Mouse (Mus musculus) forebrain, embryonic 12.5 days (tissue): ENCODE results near the gene Tmem107. TPM values are rescaled to one million over a fixed set of nuclear protein-coding genes. Genes with fewer than 3 reads are reported as not detected.

Experiments used
- ATAC-seq: fragments of 200-750 bp; cut with Nextera tagmentation; 2 replicates; pipeline ENCODE4 v1.8.0; 2017; ENCODE audit warnings: moderate TSS enrichment; ENCODE audit not compliant: low FRiP score
- H3K27ac ChIP-seq: fragments of 300-500 bp; sonication (generic); 2 replicates; pipeline ENCODE4 v1.5.1; 2016; ENCODE audit warnings: mild to moderate bottlenecking
- H3K27me3 ChIP-seq: fragments of 300-500 bp; sonication (generic); 2 replicates; pipeline ENCODE4 v1.6.1; 2016; ENCODE audit warnings: mild to moderate bottlenecking
- H3K36me3 ChIP-seq: fragments of 300-500 bp; sonication (generic); replicated peaks from 2 replicates; pipeline ENCODE4 v1.6.1; 2016; ENCODE audit warnings: mild to moderate bottlenecking
- H3K4me1 ChIP-seq: fragments of 300-500 bp; sonication (generic); 2 replicates; pipeline ENCODE4 v1.6.1; 2016
- H3K4me2 ChIP-seq: fragments of 300-500 bp; sonication (generic); 2 replicates; pipeline ENCODE4 v1.6.1; 2016; ENCODE audit warnings: mild to moderate bottlenecking, moderate library complexity
- H3K4me3 ChIP-seq: fragments of 300-500 bp; sonication (generic); replicated peaks from 2 replicates; pipeline ENCODE4 v1.5.1; 2016; ENCODE audit warnings: mild to moderate bottlenecking
- H3K9ac ChIP-seq: fragments of 300-500 bp; sonication (generic); 2 replicates; pipeline ENCODE4 v1.6.1; 2016; ENCODE audit warnings: mild to moderate bottlenecking
- H3K9me3 ChIP-seq: fragments of 300-500 bp; sonication (generic); 2 replicates; pipeline ENCODE4 v1.6.1; 2016
- WGBS: fragments of 180-500 bp; shearing (Covaris S2); methylation state at CpG from one replicate; pipeline ENCODE4 v1.1.7; 2016; 5-methylcytosine and 5-hydroxymethylcytosine counted together
- polyA plus RNA-seq: library from polyadenylated mRNA; unstranded; fragments of >200 nt; fragmentation: Nextera tagmentation; extraction: Ambion mirVana; gene quantifications from 2 replicates; pipeline ENCODE4 v1.2.1, GENCODE M21; 2016

Tmem107 gene
- polyA plus RNA-seq, 1 experiment from 2014 or later, result 56.9 TPM

- WGBS, result under 1% methylated on average over 45 of the region's 45 CpGs
- H3K27ac ChIP-seq, result peak overlapping the region; percentile 74
- peaks cover 43% of the 10 kb centered on the region for H3K4me1 ChIP-seq
- ATAC-seq, result 0 out of 2 replicates have a peak, but pooled peaks have one; percentile 25
- H3K9me3 ChIP-seq, result no peaks in the 10 kb centered on the region
- H3K4me3 ChIP-seq, result peak overlapping the region; percentile 79
- H3K36me3 ChIP-seq, result no peaks in the 10 kb centered on the region
- peak overlapping the region; percentile 81 for H3K9ac ChIP-seq
- peak overlapping the region; percentile 91 for H3K4me2 ChIP-seq
- H3K27me3 ChIP-seq, result peaks cover 40% of the 10 kb centered on the region
Measured at GRCm38 (mm10) chr11:69117737-69118695, 47.4 kb downstream of the Tmem107 start.

GRCm38 (mm10) chr11:69118765-69119164 is 48.2 kb downstream of the Tmem107 start:
- Histone ChIP-seq H3K4me2 (peak overlapping the region; percentile 91), H3K4me3 (peak overlapping the region; percentile 79), H3K27me3 (peaks cover 38% of the 10 kb centered on the region), H3K9me3 (no peaks in the 10 kb centered on the region), H3K9ac (no peak overlapping the region), H3K27ac (no peak overlapping the region), H3K4me1 (peaks cover 45% of the 10 kb centered on the region), H3K36me3 (no peaks in the 10 kb centered on the region)
- peak; percentile 7; the same call in 1 of the 2 replicates for ATAC-seq
- under 1% methylated on average over 15 of the region's 15 CpGs for WGBS

GRCm38 (mm10) chr11:69119446-69120155 is 49.0 kb downstream of the Tmem107 start:
- Histone ChIP-seq H3K27ac (no peak overlapping the region), H3K9ac (no peak overlapping the region), H3K36me3 (no peaks in the 10 kb centered on the region), H3K4me1 (peaks cover 45% of the 10 kb centered on the region), H3K4me3 (peak overlapping the region; percentile 80), H3K27me3 (peaks cover 35% of the 10 kb centered on the region), H3K9me3 (no peaks in the 10 kb centered on the region), H3K4me2 (peak overlapping the region; percentile 91)
- WGBS, result 26% methylated on average over 14 of the region's 14 CpGs
- ATAC-seq, result no peak

- H3K4me1 ChIP-seq, result peaks cover 46% of the 10 kb centered on the region
Measured at GRCm38 (mm10) chr11:69120221-69121000, 49.8 kb downstream of the Tmem107 start, which contains the start of gene Hes7. Hes7 (plus strand) TSS chr11:69120404.

GRCm38 (mm10) chr11:69121001-69121740 is 50.6 kb downstream of the Tmem107 start:
- H3K4me2 ChIP-seq, result peak overlapping the region; percentile 91
- under 1% methylated on average over 33 of the region's 33 CpGs for WGBS
- no peaks in the 10 kb centered on the region for H3K9me3 ChIP-seq
- peaks cover 29% of the 10 kb centered on the region for H3K27me3 ChIP-seq
- H3K4me3 ChIP-seq, result peak overlapping the region; percentile 80
- H3K27ac ChIP-seq, result no peak overlapping the region
- peak overlapping the region; percentile 77 for H3K9ac ChIP-seq
- no peak for ATAC-seq
- H3K4me1 ChIP-seq, result peaks cover 54% of the 10 kb centered on the region
- H3K36me3 ChIP-seq, result no peaks in the 10 kb centered on the region

More at GRCm38 (mm10) chr11:69120221-69121000, 49.8 kb downstream of the Tmem107 start, which contains the start of gene Hes7:
- Histone ChIP-seq H3K27ac (no peak within 1 kb of the TSS), H3K9ac (peak within 1 kb of the TSS; percentile 77), H3K27me3 (peaks cover 33% of the 10 kb centered on the region), H3K9me3 (no peaks in the 10 kb centered on the region), H3K4me3 (peak within 1 kb of the TSS; percentile 80), H3K36me3 (no peaks in the 10 kb centered on the region), H3K4me2 (peak within 1 kb of the TSS; percentile 91)
- WGBS, result 2% methylated on average over 27 of the region's 27 CpGs
- no peak for ATAC-seq

GRCm38 (mm10) chr11:69121741-69122335 is 51.2 kb downstream of the Tmem107 start:
- under 1% methylated on average over 31 of the region's 32 CpGs for WGBS
- H3K36me3 ChIP-seq, result no peaks in the 10 kb centered on the region
- peak overlapping the region; percentile 77 for H3K9ac ChIP-seq
- no peak for ATAC-seq
- peak overlapping the region; percentile 86 for H3K27ac ChIP-seq
- H3K27me3 ChIP-seq, result peaks cover 29% of the 10 kb centered on the region
- no peaks in the 10 kb centered on the region for H3K9me3 ChIP-seq
- H3K4me1 ChIP-seq, result peaks cover 54% of the 10 kb centered on the region
- H3K4me3 ChIP-seq, result peak overlapping the region; percentile 80
- peak overlapping the region; percentile 91 for H3K4me2 ChIP-seq

- Histone ChIP-seq H3K36me3 (no peaks in the 10 kb centered on the region), H3K9ac (peak within 1 kb of the TSS; percentile 77), H3K4me1 (peaks cover 53% of the 10 kb centered on the region), H3K27ac (peak within 1 kb of the TSS; percentile 86), H3K4me3 (peak within 1 kb of the TSS; percentile 80), H3K27me3 (peaks cover 34% of the 10 kb centered on the region), H3K9me3 (no peaks in the 10 kb centered on the region), H3K4me2 (peak within 1 kb of the TSS; percentile 91)
- peak; percentile 72 for ATAC-seq
- WGBS, result under 1% methylated on average over 66 of the region's 66 CpGs
Measured at GRCm38 (mm10) chr11:69122336-69122951, 51.8 kb downstream of the Tmem107 start, which contains the start of gene 9130213A22Rik. 9130213A22Rik (minus strand) TSS chr11:69122589.

Other genes with a start within 250 kb of the Tmem107 start
- 58.3 and 61.3 TPM in 2 replicates for gene Ndel1, start 198.9 kb upstream of the Tmem107 start, polyA plus RNA-seq
- gene Rnf222, start 182.3 kb upstream of the Tmem107 start, polyA plus RNA-seq, result 0.06 TPM in 1 of 2 replicates, not detected in the other
- 781 and 837 TPM in 2 replicates for gene Rpl26, start 169.2 kb upstream of the Tmem107 start, polyA plus RNA-seq
- 0.18 and 0.54 TPM in 2 replicates for gene Odf4, start 143.7 kb upstream of the Tmem107 start, polyA plus RNA-seq
- 5.6 and 6.4 TPM in 2 replicates for gene Arhgef15, start 113.3 kb upstream of the Tmem107 start, polyA plus RNA-seq
- 2.1 and 2.6 TPM in 2 replicates for gene Slc25a35, start 102.7 kb upstream of the Tmem107 start, polyA plus RNA-seq
- gene Rangrf, start 95.6 kb upstream of the Tmem107 start, polyA plus RNA-seq, result 54.1 and 57.8 TPM in 2 replicates
- gene Pfas, start 62.3 kb upstream of the Tmem107 start, polyA plus RNA-seq, result 35.4 and 40.4 TPM in 2 replicates
- gene Ctc1, start 54.9 kb upstream of the Tmem107 start, polyA plus RNA-seq, result 71.0 and 81.5 TPM in 2 replicates
- gene Aurkb, start 25.2 kb upstream of the Tmem107 start, polyA plus RNA-seq, result 163 and 169 TPM in 2 replicates
- 7.4 and 11.1 TPM in 2 replicates for gene Borcs6, start 11.1 kb upstream of the Tmem107 start, polyA plus RNA-seq
- gene Vamp2, start 17.7 kb downstream of the Tmem107 start, polyA plus RNA-seq, result 103 and 121 TPM in 2 replicates
- 7.8 and 12.3 TPM in 2 replicates for gene Per1, start 24.4 kb downstream of the Tmem107 start, polyA plus RNA-seq
- gene Hes7, start 49.6 kb downstream of the Tmem107 start, polyA plus RNA-seq, result 0.31 and 0.43 TPM in 2 replicates
- 0.11 TPM in 1 of 2 replicates, not detected in the other for gene 9130213A22Rik, start 51.8 kb downstream of the Tmem107 start, polyA plus RNA-seq
- 0.19 and 0.55 TPM in 2 replicates for gene Aloxe3, start 55.1 kb downstream of the Tmem107 start, polyA plus RNA-seq
- not detected in 2 replicates for gene Alox12b, start 86.2 kb downstream of the Tmem107 start, polyA plus RNA-seq
- gene Alox8, start 127.0 kb downstream of the Tmem107 start, polyA plus RNA-seq, result not detected in 2 replicates
- gene Gucy2e, start 166.2 kb downstream of the Tmem107 start, polyA plus RNA-seq, result 0.17 and 0.19 TPM in 2 replicates